Mouse (Mus musculus) thymus, adult 18-20 months (tissue): ENCODE data around the gene 4930502E18Rik.
"Not testable (repeated sequence)": the region's sequence is repeated elsewhere in the genome, so short reads cannot be mapped to it uniquely, and the experiment has no call there.

ENCODE experiments used
- DNase-seq, 2 experiments: peaks; one replicate each; pipeline ENCODE4 v3.0.0; 2022; ENCODE audit warnings: mixed read lengths in 2 of 2

The 4930502E18Rik gene

DNA sequence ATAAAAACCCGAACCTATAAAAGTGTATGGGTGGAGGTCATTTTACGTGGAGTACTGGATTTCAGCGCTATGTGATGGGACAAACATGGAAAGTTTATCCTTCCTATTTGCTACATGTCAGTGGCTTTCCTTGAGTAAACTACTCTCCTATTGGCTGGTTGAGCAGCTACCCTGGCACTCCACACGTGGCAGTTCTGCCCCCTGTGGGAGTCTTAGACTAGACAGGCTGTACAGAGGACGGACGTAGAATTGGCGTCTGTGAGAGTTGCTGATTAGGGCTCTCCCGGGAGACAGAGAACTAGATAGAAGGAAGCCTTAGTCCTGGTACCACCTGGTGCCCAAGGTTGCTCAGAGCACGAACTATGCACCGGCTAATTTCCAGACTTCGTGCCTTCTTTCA, at the start of gene 4930502E18Rik:
Gene 4930502E18Rik (plus strand): TSS at position 231 of the 400 bp plus-strand sequence.
- DNase-seq = no peak

DNA sequence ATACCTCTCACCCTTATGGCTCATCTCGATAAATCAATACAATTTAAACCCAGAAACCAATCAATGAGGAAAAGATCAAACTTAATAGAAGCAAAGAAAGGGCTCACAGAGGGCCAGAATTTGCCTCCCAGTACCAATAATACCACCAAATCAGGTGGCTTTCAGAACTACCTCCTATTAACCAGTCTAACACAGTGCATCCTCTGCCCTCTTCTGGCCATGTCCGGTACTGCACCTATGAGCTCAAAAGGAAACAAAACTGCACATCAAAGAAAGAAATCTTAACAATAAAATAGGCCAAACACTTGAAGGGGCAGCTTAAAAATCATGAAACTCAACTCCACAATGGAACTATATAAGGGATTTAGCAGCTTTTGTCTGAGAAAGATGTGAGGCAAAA, 47.7 kb upstream of the 4930502E18Rik start:
- DNase-seq = peak; percentile 7 to 33

DNA sequence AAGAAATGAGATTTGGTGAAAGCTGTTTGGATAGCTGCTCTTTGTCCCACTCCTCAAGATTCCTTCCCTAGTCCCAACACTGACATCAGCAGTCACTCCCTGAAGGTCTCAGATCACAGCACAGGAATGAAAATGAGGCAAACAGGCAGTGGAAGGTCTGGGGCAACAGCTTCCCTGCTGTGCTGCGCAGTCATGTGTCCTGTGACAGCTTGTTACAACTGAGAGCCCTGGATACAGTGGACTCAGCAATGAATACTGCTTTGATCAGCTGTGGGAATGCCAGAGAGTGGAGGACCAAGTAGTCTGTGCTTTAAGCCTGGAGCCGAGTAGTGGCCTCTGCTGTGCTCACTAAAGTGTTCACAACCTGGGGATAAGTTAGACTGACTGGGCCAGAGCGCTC, 42.0 kb upstream of the 4930502E18Rik start:
- not testable (repeated sequence) for DNase-seq

DNA sequence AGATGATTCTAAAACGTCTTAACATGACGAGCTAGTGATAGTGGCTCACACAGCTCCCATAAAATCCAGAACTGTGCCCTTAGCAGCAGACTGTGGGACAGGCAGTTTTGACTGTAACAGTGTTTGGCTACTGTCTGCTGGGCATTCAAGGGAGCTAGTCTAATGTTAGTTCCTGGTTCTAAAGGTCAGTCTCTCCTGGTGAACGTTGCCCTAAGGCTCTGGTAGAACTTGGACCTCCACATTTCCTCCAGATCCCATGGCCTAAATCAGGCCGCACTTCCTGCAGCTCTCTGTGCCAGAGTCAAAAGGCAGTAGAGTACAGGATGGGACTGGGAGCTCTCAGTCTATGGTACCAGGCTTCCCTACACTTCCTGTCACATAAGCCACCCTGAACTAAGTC, 40.0 kb upstream of the 4930502E18Rik start:
- DNase-seq = not testable (repeated sequence)

DNA sequence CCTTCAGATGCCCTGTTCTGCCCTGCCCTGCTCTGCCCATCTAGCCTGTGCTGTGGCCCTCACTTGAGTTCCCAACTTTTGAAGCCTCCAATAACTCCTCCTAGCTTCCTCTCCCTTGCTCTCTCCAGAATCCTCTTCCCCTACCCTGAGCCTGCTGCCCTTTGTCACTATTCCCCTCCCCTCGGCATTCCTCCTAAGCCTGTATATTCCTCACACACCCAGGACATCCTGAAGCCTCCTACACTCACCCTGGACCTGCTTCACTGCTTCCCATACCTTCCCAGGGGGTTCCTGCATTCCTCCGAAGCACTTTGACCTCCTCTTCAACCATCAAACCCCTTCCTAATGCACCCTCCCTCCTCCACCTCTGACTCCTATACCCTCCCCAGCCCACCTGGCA, 32.6 kb upstream of the 4930502E18Rik start:
- no peak for DNase-seq

DNA sequence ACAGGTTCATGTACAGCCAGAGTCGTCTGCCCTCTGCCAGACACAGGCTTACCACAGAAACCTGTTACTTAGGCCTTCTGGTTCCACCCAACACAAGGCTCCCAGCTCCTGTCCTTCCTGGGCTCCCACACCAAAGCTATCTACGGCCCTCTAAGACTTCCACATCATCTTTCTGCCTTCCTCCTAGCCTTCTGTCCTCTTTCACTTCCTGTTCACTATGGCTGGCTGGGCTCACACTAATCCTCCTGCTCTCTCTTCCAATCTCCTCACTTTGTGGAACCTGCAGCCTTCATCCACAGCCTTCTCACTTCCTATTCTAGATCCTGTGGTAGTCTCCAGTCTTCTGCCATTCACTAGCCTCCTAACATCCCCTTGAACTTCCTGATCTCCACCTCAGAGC, 31.5 kb upstream of the 4930502E18Rik start:
- no peak for DNase-seq

DNA sequence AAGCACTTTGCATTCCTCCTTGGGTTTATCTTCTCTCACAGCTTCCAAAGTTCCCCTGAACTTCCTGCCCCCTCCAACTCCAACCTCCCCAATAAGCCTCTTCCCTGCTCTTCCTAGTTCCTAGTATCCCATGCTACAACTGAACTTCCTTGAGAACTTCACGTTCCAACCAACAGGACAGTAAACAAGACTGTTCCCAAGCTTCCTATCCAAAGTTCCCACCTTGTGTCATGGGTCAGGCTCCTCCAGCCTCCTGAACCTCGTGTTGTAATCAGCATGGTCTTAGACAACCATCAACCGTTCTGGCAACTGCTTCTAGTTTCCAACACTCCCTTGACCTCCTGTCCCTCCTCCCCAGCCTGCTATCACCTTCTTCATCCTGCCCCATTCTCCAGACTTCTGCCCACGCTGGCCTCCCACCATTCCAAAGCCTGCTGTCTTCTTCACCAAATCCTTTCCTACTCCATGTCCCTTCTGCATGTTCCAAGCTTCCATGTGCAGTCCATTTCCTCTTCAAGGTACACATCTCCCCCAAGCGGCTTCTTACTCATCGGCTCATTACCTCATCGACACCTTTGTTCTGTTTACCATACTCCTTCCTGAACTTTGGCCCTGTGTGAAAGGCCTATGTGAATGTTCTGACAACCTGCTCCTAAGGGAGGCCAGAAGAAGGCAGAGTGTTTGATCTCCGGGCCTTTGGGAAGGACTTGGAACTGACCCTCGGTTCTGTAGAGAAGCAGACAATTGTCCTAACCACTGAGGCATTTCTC, 30.4 kb upstream of the 4930502E18Rik start:
- no peak for DNase-seq

DNA sequence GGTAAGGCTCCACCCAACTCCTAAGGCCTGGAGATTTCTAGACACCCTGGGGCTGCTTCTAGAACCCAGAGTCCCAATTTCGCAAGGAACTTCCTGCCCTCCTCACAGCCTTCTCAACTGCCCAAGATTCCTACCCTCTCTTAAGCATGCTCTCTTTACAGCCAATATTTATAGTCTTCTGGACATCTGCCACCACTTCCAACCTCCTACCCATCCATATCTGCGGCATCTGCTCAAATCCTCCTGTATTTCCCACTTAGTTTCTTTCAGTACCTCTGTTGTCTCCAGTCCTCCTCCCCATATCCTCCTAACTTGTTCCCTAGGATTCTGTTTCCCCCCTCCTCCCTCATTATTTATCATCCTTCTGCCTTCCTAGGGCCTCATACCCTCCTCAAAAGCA, 25.4 kb upstream of the 4930502E18Rik start:
- no peak for DNase-seq

DNA sequence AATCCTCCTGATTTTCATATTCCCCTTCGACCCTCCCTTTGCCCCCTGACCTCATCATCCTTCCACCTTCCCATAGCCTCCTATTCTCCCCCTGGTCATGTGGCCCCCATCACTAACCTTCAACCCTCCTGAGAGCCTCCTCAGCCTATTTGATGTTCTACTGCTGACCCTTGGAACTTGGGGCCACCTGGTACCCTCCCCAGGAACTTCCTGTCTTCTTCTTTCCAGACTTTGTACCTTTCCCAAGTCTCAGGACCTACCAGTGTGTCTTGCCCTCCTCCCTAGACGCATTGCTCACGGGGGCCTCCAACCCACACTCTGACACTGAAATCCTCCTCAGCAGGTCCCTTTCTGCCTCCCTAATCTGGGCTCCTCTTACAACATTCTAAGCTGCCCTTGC, 22.0 kb upstream of the 4930502E18Rik start:
- no peak for DNase-seq

DNA sequence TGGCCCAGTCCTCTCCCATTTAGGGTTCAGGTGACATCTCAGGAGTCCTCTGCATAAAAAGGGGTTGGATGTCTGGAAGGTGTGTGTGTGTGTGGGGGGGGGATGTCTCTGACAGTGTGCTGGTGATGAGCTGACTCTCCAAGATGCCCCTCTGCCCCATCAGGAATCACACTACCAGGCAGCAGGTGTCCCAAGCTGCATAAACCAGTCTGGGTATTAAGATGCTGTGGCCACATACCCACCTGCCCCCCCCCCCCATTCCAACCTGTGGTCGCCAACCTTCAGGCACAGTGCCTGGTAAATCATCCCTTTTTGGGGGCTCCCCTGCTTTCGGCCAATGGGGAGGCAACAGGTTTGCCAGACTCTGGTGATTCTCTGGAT, 8.7 kb upstream of the 4930502E18Rik start:
- DNase-seq = no peak

DNA sequence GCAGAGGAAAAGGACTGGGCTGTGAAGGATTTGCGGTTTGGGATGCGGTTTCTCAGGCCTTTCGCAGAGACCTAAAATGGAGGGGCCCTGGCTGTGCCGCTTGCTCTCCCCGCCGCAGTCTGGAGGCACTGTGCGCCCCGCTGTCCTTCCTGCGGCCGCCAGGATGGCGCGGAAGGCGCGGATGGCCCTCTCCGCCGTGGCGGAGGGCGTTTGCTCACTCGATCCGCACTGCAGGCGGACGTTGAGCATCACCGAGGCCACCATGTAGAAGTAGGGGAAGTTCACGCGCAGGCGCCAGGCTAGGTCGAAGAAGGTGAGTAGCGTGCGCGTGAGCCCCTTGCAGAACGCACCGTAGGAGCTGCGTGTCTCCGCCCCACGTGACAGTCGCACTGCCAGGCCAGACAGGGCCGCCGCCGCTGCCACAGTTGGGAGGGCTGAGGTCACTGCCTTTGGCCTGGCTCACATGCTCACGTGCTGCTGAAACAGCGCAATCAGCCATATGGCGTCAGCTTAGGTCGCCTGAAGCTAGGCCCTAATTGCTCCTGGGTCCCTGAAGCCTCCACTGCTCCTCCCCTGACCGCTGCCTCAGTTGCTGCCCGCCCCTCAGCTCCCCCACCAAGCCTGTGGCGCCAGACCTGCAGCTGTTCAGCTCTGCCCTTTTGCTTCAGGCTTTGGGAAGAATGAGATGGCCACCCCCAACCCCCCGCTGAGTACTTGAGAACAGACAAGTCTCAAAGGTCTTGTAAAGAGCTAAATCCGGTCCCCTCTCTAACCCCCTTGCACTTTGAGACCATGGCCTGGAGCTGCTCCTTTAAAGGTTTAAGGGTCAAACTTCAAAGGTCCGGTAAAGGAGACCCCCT, 8.1 kb upstream of the 4930502E18Rik start:
- DNase-seq = no peak

DNA sequence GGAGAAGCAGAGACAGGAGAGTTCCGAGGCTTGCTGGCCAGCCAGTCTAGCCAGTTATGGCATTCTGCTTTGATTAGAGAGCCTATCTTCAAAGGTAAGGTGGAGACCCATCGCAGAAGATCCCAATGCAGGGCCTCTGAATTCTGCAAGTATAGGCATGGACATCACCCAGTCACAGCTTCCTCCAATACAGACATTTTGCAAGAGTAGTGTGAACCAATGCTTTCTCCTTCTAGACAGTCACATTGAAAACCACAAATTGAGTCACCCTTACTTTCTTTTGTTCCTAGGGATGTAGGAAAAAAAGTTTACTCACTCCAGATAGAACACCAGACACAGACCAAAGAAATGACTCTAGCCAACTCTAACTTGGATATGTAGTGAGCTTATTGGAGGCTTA, 4.3 kb downstream of the 4930502E18Rik start:
- DNase-seq = no peak

DNA sequence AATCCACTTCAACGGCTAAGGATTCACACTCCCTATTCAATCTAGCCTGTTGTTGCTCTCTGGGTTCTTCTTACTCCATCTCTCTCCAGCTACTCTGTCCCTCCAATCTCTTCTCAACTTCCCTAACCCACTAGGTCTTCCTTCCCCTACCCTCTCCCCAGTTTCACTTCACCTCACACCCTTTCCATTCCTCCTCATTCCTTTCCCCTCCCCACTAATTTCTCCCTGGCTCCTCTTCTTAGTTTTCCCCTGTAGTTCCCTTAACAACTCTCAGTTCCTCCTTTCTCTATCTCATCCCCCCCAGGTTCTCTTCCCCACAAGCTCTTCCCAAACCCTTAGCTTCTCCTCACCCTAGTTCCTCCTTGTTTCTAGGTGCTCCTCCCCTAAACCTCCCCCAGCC, 28.2 kb downstream of the 4930502E18Rik start:
- DNase-seq = no peak

DNA sequence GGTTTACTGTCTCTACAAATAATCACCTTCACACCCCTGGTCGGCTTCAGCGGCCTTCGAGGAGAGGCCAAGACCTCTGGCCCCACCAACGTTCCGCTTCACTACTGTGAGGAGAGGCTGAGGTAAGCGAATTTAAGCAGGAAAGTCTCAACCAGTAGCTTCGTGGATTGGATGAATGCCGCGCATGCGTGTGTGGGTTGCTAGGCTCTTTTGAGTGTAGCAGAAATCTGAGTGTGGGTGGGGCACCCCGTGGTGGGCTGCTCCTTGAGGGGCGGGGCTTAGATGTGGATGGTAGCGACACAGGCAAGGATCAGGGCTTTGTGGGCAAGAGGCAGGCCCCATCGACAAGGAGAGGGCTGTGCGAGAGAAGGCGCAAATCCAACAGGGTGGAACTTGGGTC, 33.1 kb downstream of the 4930502E18Rik start, which contains the start of gene 1700013H16Rik:
Gene 1700013H16Rik (minus strand): TSS at position 96 of the 400 bp plus-strand sequence.
- DNase-seq = no peak

DNA sequence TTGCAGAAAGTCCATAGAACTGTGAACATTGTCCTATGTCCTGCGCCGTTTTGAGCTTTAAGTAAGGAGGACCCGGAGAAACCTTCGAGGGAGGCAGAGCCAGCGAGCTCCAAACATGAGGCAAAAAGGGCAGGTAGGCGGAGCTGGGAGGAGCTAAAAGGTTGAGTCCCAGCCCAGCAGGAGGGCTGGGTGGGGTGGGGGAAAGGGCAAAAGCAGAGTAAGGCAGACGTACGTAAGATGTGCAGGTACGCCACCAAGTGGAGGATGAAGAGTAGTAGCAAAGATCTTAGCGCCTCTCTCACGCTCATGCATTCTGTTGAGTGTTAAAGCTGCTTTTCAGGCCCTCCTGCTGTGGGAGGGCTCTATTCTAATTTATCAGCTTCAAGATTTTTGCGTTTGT, 51.6 kb downstream of the 4930502E18Rik start, which contains the start of gene Zfp36l3:
Gene Zfp36l3 (minus strand): TSS at position 119 of the 400 bp plus-strand sequence.
- DNase-seq = no peak
